Mouse (Mus musculus): ENCODE data around the gene Gm20683.

DNA sequence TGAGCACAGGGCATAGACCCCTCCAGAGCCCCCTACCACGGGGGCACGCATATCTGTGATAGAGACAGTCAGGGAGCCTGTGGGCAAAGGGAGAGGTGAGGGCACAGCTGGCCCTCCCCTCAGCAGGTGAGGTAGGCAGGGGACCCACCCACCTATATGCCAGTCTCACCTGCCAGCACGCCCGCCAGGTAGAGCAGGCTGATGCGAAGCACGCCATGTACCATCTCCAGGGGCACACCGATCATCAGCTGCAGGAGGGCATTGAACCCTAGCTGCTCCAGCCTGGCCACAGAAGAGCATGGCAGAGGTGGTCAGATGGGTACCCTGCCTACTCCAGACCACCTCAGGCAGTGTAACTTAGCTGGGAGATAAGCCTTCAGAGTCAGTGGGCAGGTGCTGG lies 6.3 kb downstream of the Gm20683 start:
- TF ChIP-seq CTCF (IDR thresholded peaks at IDR 0.05; ENCODE audit: low read depth) (no peak), EP300 (IDR thresholded peaks at IDR 0.05; ENCODE audit: low read depth) (no peak)
